Mouse (Mus musculus) left cerebral cortex, postnatal 25 days (tissue): ENCODE results near the gene Abr. TPM values are rescaled to one million over a fixed set of nuclear protein-coding genes. Genes with fewer than 3 reads are reported as not detected.
A peak's percentile ranks its signal among the peaks of the same experiment; 100 is the strongest.

Experiments
- DNase-seq, 2 experiments: peaks; one replicate each; pipeline ENCODE4 v3.0.0; 2022; ENCODE audit warnings: low spot score in 2 of 2, mixed read lengths in 1 of 2
- intact Hi-C: fragments of 180-260 bp; cut with DNase I; formaldehyde crosslinking; loops from one replicate; pipeline ENCODE4 v1.15.1; 2025
- total RNA-seq, 2 experiments: library from RNA; stranded (reverse); gene quantifications; 2 replicates each; pipeline ENCODE4 v1.2.3; 2021

Gene Abr
- total RNA-seq, 2 experiments from 2014 or later = 458 to 459 TPM

DNA sequence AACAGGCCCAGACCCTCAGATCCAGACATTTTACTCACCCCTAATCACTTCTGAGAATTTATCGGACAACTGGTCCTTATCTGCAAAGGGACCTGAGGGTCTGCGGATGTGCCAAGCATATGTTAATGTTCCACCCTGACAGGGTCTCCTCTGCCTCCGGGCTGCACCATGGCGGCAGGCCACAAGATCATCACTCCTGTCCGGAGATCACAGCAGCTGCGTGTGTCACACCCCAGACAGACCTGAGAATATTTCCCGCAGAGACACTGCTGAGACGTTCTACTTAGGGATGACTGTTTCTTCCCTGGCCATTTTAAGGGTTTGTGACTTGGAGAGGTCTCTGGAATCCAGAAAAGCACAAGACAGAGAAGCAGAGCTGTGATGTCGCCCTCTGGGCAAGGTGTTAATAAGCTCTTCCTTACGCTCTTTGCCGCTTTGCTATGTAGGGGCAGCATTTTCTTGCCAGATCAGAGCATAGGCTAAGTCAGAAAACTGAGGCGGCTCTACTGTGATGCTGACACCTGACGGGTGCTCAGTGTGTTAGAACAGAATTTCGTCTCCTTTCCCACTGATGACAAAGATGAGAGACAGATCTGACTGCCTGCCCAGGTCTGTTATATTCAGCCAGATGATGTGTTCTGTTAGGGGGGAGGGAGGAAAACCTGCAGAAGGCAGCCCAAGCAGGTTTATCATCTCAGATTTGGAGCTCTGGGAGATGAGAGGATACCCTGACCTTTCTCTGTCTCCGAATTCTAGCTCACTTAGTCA is 91.8 kb downstream of the Abr start:
- intact Hi-C loops = no loop called here
- DNase-seq = peak in 1 of 2 experiments; percentile 39

DNA sequence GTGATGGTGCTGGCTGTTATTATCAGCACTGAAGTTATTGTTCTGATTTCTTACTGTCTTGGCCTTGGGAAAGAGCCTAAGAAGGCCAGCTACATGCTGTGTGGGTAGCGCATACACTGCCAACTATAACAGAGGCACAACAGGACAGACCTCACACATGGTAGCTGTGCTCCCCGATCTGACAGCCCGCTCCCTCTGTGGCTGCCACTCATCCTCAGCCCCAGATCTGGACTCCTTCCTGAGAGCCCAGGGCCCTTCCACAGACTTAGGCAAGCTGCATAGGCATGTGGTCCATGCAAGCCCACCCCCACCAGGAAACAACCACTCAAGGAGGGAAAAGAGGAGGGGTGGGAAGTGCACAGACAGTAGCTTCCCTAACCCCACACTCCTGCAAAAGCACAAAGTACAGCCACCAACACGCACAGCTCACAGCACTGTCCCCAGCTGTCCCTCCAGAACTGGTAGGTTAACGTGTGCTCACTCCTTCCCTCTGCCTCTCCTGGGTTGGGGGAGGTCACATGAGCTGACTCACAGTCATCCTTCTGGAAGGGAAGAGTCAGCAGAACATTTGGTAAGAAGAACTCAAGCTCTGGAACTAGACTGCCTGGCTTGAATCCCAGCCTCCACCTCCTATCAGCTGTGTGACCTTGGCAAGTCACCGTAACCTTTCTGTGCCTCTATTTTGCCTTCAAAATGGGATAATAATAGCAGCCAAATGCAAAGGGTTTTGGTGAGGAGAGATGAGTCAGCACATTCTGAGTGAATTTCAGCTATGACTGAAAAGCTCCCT is 92.6 kb downstream of the Abr start:
- peak in 1 of 2 experiments; percentile 87 for DNase-seq
- intact Hi-C loops = no loop called here

DNA sequence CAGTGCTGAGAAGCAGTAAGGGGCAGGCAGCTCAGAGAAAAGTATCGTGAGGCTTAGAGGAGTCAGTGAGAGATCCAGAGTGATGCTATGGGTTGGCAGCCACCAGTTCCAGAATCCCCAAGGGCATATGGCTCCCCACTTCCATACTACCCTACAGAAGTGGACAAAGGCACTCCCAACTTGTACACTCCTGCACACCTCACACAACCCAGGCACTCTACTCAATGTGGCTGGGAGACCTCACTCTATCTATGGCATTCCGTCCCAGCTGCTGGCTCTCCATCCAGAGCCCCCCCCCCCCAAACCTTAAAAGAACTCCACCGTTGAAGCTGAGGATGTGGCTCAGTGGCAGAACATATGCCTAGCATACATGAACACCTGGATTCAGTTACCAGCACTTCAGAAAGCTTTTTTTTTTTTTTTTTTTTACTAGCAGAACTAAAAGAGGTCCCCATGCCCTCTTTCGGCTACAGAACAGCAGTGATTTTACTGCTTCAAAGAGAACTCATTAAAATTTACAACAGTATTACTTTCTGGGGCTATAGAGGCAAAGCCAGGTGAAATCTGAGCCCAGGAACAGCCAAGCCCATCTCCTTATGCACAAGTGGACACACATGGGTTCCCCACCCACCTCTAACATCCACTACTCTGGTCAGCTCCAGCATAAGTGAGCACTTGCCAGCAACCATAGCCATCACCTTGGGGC is 96.3 kb downstream of the Abr start:
- intact Hi-C loops = loop anchor here (1.0 kb wide), 1 partner anchor 121 kb away; no protein-coding TSS in a partner anchor
- no peak for DNase-seq

DNA sequence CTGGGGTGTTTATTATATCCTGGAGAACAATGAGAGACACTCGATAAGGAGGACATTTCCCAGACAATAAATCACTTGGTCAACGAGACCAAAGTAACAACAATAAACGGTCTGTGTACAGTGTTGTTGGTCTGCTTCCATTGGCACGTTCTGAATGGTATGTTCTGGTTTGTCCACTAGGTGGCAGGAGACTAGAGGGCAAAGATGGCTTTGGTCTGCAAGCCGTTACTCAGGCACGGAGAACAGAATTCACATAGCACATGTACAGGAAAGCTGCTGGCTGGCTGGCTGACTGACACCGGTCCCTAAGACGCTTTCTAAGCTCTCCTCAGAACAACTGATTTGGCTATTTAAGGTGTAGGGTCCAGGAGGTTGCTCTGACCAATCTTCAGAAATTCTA is 97.2 kb downstream of the Abr start:
- peak; percentile 68 to 83 for DNase-seq
- intact Hi-C loops = loop anchor here (1.0 kb wide), 1 partner anchor 121 kb away; no protein-coding TSS in a partner anchor

DNA sequence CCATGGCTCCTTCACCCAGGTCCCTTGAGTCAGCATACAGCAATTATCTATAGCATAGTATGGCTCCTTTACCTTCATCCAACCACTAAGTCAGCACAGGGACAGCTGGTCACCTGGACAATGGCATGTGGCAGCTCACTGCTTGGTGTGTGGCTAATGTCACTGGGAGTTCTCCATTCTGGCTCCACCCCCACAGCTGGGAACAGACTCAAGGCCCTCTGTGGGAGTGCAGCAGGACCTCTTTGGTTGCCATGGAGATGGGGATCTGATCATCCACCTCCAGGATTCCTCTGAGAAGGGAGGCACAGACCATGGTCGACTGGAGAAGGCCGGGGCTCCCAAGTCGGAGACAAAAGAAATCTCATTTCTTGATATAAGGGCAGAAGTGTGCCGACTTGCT is 98.8 kb downstream of the Abr start:
- intact Hi-C loops = no loop called here
- peak; percentile 69 to 87 for DNase-seq

DNA sequence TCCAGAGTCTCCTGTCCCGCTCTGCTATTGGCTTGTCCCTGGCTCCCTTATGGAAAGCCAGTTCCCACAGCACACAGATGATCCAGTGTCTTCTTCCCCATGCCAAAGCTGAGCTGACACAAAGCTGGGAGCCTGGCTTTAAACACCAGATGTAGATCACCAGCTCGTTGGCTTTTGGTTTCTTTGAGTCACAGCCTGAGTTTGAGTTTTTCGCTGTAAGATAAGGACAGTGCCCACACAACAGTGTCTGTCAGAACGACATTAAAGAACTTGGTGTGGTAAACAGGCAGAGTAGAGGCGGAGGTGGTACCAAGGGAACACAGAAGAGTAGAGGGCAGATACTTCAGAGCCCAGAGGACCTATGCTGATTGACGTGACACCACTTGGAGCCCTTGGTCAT is 101.2 kb downstream of the Abr start:
- DNase-seq = peak in 1 of 2 experiments; percentile 65
- intact Hi-C loops = no loop called here

DNA sequence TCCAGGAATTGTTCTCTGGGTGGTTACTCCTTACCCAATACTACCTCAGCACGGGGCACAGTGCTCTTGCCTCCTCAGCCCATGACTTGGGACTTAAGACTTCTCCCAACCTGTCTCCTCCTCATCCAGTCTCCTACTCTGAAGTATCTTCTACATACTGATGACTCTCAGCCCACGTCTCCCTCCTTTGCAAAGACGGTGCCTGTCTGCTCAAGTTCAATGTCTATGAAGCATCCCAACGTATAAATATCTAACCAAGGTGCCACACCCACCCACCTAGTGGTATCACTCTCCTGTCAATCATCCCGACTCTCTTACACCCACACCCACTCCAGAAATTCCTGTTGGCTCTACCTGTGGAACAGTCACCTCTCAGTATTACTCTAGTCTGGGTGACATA is 103.5 kb downstream of the Abr start:
- intact Hi-C loops = no loop called here

DNA sequence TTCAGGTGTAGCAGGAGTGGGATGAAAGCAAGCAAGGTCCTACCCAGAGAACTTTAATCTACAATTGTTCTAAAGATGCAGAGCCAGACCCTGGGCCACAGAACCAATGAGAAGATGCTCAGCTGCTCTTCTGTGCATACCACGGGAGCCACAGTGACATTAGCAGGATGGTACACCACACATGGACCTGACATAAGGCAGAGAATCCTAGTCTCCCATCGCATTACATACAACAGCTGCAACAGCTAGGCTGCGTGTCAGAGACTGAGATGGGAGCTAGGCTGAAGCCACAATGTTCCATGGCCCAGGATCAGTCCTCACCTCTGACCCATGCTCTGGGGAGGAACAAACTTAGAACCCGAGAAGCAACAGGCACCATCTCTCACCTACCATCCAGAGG is 104.0 kb downstream of the Abr start:
- intact Hi-C loops = no loop called here
- no peak for DNase-seq

More for the DNA sequence above, 103.5 kb downstream of the Abr start:
- DNase-seq = no peak

DNA sequence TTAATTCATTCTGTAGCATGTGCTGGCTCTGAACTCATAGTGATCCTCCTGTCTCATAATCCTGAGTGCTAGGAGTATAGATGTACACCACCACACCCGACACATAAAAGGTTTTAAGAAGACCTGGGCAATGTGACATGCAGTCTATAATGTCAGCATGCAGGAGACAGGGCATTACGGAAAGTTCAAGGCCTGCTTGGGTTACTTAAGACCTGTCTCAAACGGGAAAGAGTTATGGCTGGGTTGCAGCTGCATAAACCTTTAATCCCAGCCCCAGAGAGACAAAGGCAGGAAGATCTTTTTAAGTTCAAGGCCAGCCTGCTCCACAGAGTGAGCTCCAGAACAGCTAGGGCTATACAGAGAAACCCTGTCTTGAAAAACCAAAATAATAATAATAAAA is 105.2 kb downstream of the Abr start:
- DNase-seq = no peak
- intact Hi-C loops = no loop called here

DNA sequence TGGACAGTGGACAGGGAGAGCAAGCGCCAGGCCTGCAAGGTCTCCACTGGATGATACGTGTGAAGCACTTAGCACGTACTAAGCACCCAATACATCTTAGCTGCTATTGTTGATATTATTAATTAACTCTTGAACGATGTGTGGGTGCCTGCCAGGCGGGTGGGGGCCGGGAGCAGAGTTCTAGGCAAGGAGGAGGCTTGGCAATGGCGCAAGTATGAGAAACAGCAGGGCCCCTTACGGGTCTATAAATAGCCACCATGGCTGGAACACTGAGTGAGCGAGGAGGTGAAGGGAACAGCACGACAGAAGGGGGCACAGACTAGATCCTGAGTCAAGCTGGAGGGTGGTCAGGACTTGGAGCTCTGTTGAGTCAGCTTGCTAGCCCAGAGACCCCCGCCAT is 107.0 kb downstream of the Abr start:
- intact Hi-C loops = no loop called here

DNA sequence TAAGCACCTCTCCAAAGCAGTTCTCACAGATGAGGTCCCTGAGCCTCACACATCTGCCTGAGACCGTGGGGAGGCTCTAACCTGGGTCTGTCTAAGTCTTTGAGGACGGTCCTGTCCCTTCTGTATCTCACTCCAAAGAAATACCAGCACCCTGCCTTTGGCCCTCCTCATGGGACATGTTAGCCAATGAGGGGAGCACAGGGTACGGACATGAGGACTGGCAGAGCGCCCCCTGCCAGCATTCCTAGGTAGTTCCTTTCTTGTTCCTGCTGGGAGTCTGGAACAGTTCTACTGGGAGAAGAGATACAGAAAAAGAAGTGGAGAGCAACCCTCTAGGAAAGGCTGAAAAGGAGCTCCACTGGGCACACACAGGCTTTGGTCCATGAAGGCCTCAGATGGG is 111.1 kb downstream of the Abr start:
- intact Hi-C loops = no loop called here
- no peak for DNase-seq

More for the DNA sequence above, 107.0 kb downstream of the Abr start:
- DNase-seq = no peak

DNA sequence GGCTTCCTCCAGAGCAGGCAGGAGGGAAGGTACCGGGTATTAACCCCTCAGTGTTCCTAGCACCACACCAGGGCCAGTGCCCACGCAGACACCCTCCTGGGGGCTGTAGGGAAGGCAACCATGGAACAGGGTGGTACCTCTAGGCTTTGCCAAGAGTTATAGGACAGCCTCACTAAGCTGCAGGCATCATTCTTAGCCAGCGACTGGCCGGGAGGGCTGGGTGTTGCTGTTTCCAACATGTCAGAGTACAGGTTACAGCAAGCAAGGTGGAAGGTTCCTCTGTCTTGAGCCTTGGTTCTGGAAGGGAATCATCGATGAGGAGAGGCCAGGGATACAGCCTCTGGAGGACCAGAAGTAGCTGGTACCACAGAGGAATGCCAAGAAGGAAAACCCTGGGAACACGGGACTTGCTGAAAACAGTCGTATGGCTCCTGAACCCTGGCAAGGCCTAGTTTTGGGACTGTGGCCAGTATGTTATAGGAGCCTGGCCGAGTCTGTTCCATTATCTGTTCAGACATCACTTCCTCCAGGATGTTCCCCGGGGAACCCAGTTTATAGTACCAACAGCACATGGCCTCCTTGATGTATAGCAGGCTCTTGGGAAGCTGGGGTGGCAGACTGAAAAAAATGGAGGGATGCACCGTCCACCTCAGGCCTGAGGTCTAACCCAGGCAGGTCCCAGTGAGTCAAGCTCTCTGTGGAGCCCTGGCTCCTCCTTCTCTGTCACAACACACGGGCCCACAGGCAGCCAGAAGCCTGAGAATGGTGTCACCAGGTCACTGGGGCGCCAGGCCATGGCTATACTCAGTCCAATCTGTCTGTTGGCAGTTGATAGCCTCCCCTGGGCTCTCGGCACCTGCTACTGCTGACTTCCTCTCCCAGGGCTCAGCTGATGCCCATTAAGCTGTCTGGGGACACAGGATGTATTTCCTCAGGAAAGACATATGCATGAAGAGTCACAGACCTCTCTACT is 112.1 kb downstream of the Abr start:
- no peak for DNase-seq
- intact Hi-C loops = no loop called here

DNA sequence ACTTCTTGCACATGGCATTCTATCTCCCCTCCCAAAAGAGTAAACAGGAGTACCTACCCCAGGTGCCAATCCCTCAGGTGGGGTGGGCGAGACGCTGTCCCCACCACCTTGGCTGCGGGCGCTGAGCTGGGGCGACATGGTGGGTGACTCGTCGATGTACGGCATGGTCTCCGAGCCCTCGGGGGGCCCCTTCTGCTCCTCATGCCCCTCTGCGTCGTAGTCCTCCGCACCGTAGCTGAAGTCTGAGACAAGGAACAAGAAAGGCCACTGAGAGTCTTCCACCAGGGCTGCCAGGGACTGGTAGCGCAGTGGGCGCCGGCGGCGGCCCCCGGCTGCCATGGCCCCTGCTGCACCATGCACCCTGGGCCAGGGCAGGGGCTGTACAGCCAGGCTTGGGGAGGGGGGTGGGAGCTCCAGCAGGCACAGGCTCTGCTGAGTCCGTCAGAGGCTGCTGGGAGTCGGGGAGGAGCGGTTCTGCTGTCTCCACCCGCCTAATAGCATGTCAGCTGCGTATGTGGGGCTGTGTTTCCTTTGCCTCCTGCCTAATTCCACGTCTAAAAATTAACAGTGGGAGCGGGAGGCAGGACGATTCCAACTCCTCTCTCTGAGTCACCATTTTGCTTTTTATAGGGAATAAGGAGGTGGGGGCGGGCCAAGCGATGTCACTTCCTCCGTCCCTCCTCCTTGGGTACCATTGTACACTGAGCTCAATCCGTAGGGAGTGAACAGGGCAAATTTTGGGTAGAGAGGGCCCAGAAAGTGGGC is 113.1 kb downstream of the Abr start:
- peak; percentile 65 to 93 for DNase-seq
- intact Hi-C loops = no loop called here

DNA sequence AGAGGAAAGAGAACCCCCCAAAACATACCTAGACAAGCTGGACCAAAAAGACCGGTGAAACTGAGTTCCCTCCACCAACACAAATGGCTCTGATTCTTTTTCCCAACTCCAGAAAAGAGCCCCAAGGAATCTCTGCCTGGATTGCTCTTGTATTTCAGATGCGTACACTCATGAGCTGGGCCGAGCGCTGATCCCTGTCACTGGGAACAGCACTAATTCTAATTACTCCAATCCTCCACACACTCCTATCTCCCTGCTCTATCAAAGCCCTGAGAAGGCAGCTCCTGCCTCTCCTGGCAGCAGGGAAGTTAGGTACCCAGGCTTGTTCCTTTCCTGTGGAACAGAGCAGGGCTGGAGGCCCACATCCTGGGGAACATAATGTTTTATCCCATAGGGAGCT is 114.0 kb downstream of the Abr start:
- intact Hi-C loops = no loop called here
- DNase-seq = no peak

DNA sequence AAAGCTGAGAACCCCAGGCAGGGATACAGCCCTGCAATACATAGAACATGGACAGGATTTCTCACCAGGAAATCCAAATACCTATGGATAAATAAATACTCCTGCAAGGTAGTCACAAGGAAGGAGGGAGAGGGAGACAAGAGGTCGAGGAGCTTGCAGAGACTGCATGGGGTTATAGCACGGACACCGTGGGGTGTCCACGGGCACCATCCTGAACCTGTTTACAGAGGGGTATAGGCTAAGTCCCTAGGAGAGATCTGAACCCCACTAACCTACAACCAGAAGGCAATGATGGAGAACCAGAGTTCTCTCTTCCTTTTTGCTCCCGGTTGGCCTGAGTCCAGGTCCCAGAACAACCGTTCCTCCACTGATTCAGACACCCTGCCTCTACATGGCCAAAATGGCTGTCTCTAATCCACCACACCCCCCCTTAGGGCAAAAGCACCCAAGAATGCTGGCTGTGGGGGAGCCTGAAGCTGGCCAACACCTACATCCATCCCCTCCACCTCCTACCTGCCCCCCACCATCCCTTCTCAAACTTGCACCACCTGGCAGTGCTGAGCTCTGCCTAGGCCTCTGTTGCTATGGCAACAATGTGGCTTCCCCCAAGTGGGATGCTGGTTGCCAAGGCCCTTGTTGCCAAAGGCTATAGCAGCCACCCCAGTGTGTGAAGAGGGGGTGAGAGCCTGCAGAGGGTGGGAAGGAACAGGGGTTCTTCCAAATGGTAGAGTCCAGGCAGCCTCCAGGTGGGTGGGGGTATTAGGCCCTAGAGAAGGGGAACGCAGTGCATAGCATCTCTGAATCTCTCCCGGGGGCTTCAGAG is 114.6 kb downstream of the Abr start:
- intact Hi-C loops = loop anchor here (2.0 kb wide), 1 partner anchor 63 kb away; no protein-coding TSS in a partner anchor
- DNase-seq = peak; percentile 79 to 93

DNA sequence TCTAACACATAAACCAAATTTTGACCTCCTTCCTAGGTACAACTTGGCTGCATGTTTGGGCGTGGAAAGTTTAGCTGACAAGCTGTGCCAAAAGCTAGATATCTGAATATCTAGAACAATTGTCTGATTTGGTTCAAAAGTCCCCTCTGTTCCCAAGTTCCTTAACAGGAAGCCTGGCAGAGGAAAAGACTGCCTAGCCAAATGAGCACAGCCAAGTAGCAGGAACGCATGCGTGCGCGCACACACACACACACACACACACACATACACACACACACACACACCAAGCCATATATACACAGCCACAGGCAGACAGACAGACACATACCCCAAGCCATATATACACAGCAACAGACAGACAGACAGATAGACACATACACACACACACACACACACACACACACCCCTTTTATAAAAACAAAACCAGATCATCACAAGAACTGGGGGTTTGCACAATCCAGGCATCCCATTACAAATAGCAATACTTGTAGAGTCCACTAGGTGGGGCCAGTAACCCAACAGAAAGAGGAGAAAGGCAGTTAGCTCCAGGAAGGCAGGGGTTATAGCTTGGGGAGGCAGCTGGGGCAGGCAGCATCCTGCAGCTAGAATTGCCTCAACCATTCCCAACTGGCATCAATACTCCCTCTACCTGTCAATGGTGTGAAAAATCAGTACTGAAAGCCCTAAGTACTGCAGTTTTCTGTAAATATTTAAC is 115.4 kb downstream of the Abr start:
- DNase-seq = peak; percentile 71 to 83
- intact Hi-C loops = loop anchor here (2.0 kb wide), 1 partner anchor 64 kb away; no protein-coding TSS in a partner anchor

DNA sequence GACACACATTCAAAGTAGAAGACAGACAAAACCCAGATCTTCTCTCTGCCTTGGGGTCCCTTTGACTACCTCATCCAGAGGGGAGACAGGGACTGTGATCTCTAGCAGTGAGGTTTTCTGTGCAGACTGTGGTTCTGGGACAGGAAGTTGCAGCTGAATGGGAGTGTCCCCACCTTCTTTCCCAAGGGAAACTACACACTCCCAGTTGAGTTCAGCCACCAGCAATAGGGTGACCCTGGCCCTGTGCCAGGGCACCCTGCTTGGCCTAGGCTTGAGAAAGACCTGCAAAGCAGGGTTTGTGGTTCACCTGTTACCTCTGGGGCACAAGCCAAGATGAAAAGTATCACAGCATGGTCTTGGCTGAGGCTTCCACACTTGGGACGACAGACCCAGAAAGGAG is 117.0 kb downstream of the Abr start:
- DNase-seq = no peak
- intact Hi-C loops = loop anchor here (2.0 kb wide), 1 partner anchor 142 kb away; no protein-coding TSS in a partner anchor
